Mouse (Mus musculus): Measurements from ENCODE around the gene Pcx. TPM values are rescaled to one million over a fixed set of nuclear protein-coding genes. Genes with fewer than 3 reads are reported as not detected.

Pcx gene
- polyA plus RNA-seq, 1 experiment from 2014 or later, result 14.0 TPM

- Histone ChIP-seq H3K4me1 (ENCODE audit: insufficient read depth) (peaks cover 10% of the 10 kb centered on the region; the same call in 1 of the 2 replicates), H3K4me3 (ENCODE audit: low read depth, low read length) (peak overlapping the region; percentile 82), H3K27ac (ENCODE audit: low read depth) (peak overlapping the region; percentile 89), H3K36me3 (ENCODE audit: insufficient read depth) (peaks cover 33% of the 10 kb centered on the region; the same call in 1 of the 2 replicates), H3K9ac (peak overlapping the region; percentile 96), H3K9me3 (ENCODE audit: low read depth, low read length) (no peaks in the 10 kb centered on the region), H3K27me3 (ENCODE audit: insufficient read depth, low read length) (no peaks in the 10 kb centered on the region), H3K4me2 (peak overlapping the region; percentile 68)
- ATAC-seq (ENCODE audit: insufficient read depth), result peak; percentile 79
- TF ChIP-seq CTCF (IDR thresholded peaks at IDR 0.05; ENCODE audit: low read depth), result no peak
- WGBS, result 2% methylated on average over 35 of the region's 35 CpGs
- peak; percentile 58 for DNase-seq
Observed at GRCm38 (mm10) chr19:4625829-4626535, 115.7 kb downstream of the Pcx start.

GRCm38 (mm10) chr19:4628819-4629218 lies 118.5 kb downstream of the Pcx start:
- ATAC-seq (ENCODE audit: insufficient read depth), result no peak

GRCm38 (mm10) chr19:4635986-4636385 lies 125.7 kb downstream of the Pcx start:
- TF ChIP-seq CTCF (IDR thresholded peaks at IDR 0.05; ENCODE audit: low read depth), result no peak
- WGBS, result 68% methylated on average over 4 of the region's 4 CpGs
- Histone ChIP-seq H3K36me3 (ENCODE audit: insufficient read depth) (no peaks in the 10 kb centered on the region), H3K4me2 (no peak overlapping the region), H3K27me3 (ENCODE audit: insufficient read depth, low read length) (no peaks in the 10 kb centered on the region), H3K9me3 (ENCODE audit: low read depth, low read length) (no peaks in the 10 kb centered on the region), H3K4me1 (ENCODE audit: insufficient read depth) (no peaks in the 10 kb centered on the region), H3K4me3 (ENCODE audit: low read depth, low read length) (no peak overlapping the region), H3K9ac (no peak overlapping the region), H3K27ac (ENCODE audit: low read depth) (no peak overlapping the region)
- DNase-seq (no peak), ATAC-seq (ENCODE audit: insufficient read depth) (no peak)

More at GRCm38 (mm10) chr19:4628819-4629218, 118.5 kb downstream of the Pcx start:
- WGBS, result 0% methylated on average over 1 of the region's 1 CpGs
- peaks cover 5% of the 10 kb centered on the region; the same call in 1 of the 2 replicates for H3K36me3 ChIP-seq (ENCODE audit: insufficient read depth)
- TF ChIP-seq CTCF (IDR thresholded peaks at IDR 0.05; ENCODE audit: low read depth), result peak; percentile 84
- no peak overlapping the region for H3K4me3 ChIP-seq (ENCODE audit: low read depth, low read length)
- H3K27me3 ChIP-seq (ENCODE audit: insufficient read depth, low read length), result no peaks in the 10 kb centered on the region
- no peak overlapping the region for H3K27ac ChIP-seq (ENCODE audit: low read depth)
- no peaks in the 10 kb centered on the region for H3K9me3 ChIP-seq (ENCODE audit: low read depth, low read length)
- no peak overlapping the region for H3K4me2 ChIP-seq
- peak; percentile 85 for DNase-seq
- no peak overlapping the region for H3K9ac ChIP-seq
- H3K4me1 ChIP-seq (ENCODE audit: insufficient read depth), result peaks cover 10% of the 10 kb centered on the region; the same call in 1 of the 2 replicates

GRCm38 (mm10) chr19:4644271-4644670 lies 134.0 kb downstream of the Pcx start:
- ATAC-seq (ENCODE audit: insufficient read depth), result no peak
- DNase-seq, result peak; percentile 59
- Histone ChIP-seq H3K9me3 (ENCODE audit: low read depth, low read length) (no peaks in the 10 kb centered on the region), H3K27ac (ENCODE audit: low read depth) (no peak overlapping the region), H3K36me3 (ENCODE audit: insufficient read depth) (no peaks in the 10 kb centered on the region), H3K4me2 (no peak overlapping the region), H3K4me1 (ENCODE audit: insufficient read depth) (no peaks in the 10 kb centered on the region), H3K9ac (no peak overlapping the region), H3K4me3 (ENCODE audit: low read depth, low read length) (no peak overlapping the region), H3K27me3 (ENCODE audit: insufficient read depth, low read length) (no peaks in the 10 kb centered on the region)
- WGBS, result 41% methylated on average over 10 of the region's 10 CpGs
- TF ChIP-seq CTCF (IDR thresholded peaks at IDR 0.05; ENCODE audit: low read depth), result peak; percentile 35; the same call in 1 of the 2 replicates

GRCm38 (mm10) chr19:4646917-4647492 lies 136.7 kb downstream of the Pcx start:
- H3K9ac ChIP-seq, result no peak overlapping the region

GRCm38 (mm10) chr19:4658156-4658555 lies 147.9 kb downstream of the Pcx start:
- Histone ChIP-seq H3K9me3 (ENCODE audit: low read depth, low read length) (no peaks in the 10 kb centered on the region), H3K27ac (ENCODE audit: low read depth) (no peak overlapping the region), H3K27me3 (ENCODE audit: insufficient read depth, low read length) (no peaks in the 10 kb centered on the region), H3K4me2 (no peak overlapping the region), H3K4me3 (ENCODE audit: low read depth, low read length) (no peak overlapping the region), H3K36me3 (ENCODE audit: insufficient read depth) (no peaks in the 10 kb centered on the region), H3K4me1 (ENCODE audit: insufficient read depth) (no peaks in the 10 kb centered on the region), H3K9ac (no peak overlapping the region)
- TF ChIP-seq CTCF (IDR thresholded peaks at IDR 0.05; ENCODE audit: low read depth), result no peak
- DNase-seq, result no peak
- ATAC-seq (ENCODE audit: insufficient read depth), result no peak
- WGBS, result 87% methylated on average over 5 of the region's 5 CpGs

More at GRCm38 (mm10) chr19:4646917-4647492, 136.7 kb downstream of the Pcx start:
- no peak for ATAC-seq (ENCODE audit: insufficient read depth)
- Histone ChIP-seq H3K27ac (ENCODE audit: low read depth) (no peak overlapping the region), H3K9me3 (ENCODE audit: low read depth, low read length) (no peaks in the 10 kb centered on the region), H3K4me3 (ENCODE audit: low read depth, low read length) (no peak overlapping the region), H3K4me1 (ENCODE audit: insufficient read depth) (no peaks in the 10 kb centered on the region), H3K27me3 (ENCODE audit: insufficient read depth, low read length) (no peaks in the 10 kb centered on the region), H3K36me3 (ENCODE audit: insufficient read depth) (no peaks in the 10 kb centered on the region), H3K4me2 (no peak overlapping the region)
- TF ChIP-seq CTCF (IDR thresholded peaks at IDR 0.05; ENCODE audit: low read depth), result no peak
- no peak for DNase-seq
- WGBS, result 64% methylated on average over 11 of the region's 11 CpGs

GRCm38 (mm10) chr19:4666815-4667214 lies 156.5 kb downstream of the Pcx start:
- ATAC-seq (ENCODE audit: insufficient read depth), result no peak
- H3K4me2 ChIP-seq, result no peak overlapping the region
- no peak overlapping the region for H3K9ac ChIP-seq
- no peaks in the 10 kb centered on the region for H3K27me3 ChIP-seq (ENCODE audit: insufficient read depth, low read length)
- no peak overlapping the region for H3K27ac ChIP-seq (ENCODE audit: low read depth)
- peak; percentile 15 for DNase-seq
- H3K9me3 ChIP-seq (ENCODE audit: low read depth, low read length), result no peaks in the 10 kb centered on the region
- TF ChIP-seq CTCF (IDR thresholded peaks at IDR 0.05; ENCODE audit: low read depth), result 0 out of 2 replicates have a peak, but pooled peaks have one; percentile 25
- H3K4me1 ChIP-seq (ENCODE audit: insufficient read depth), result no peaks in the 10 kb centered on the region
- no peaks in the 10 kb centered on the region for H3K36me3 ChIP-seq (ENCODE audit: insufficient read depth)
- H3K4me3 ChIP-seq (ENCODE audit: low read depth, low read length), result no peak overlapping the region
